In genomic region chr10:70698014-70698413, GRCm38 (mm10) we compare ENCODE assay signal across 29 mouse cellular contexts. TPM values are rescaled to one million over a fixed set of nuclear protein-coding genes. Genes with fewer than 3 reads are reported as not detected.
DNase-seq lines count a peak whose midpoint lies in the region; ATAC-seq and TF ChIP-seq lines count a peak whose summit lies in the region.
"Had no signal": no experiment of that assay in that cellular context is flagged by ENCODE, and none has a peak within 500 bp of the region (broad histone marks: within the 10 kb centered on the region; RNA-seq: fewer than 3 reads in every experiment).

No protein-coding gene starts in this region.

- peak overlapping the region; percentile 97 for H3K27ac ChIP-seq in kidney, adult 2 months (ENCODE audit: insufficient read depth, low read depth, low read length)
- H3K27ac ChIP-seq in kidney, postnatal 0 days = peak overlapping the region; percentile 63; the same call in 1 of the 2 replicates
- no peak overlapping the region for H3K27ac ChIP-seq in forebrain, embryonic 15.5 days (replicated peaks)
- H3K27ac ChIP-seq: embryonic facial prominence, embryonic 13.5 days; forebrain, embryonic 10.5 days; hindbrain, embryonic 13.5 days; liver, embryonic 15.5 days; midbrain, embryonic 13.5 days; neural tube, embryonic 13.5 days had no signal

- ATAC-seq in kidney, postnatal 0 days (replicated peaks; ENCODE audit: low FRiP score, low read depth) = peak; percentile 40; the same call in 1 of the 2 replicates
- ATAC-seq in forebrain, embryonic 15.5 days (replicated peaks) = no peak
- ATAC-seq: forebrain, embryonic 16.5 days; intestine, embryonic 16.5 days; midbrain, embryonic 13.5 days had no signal

- H3K9ac ChIP-seq in kidney, postnatal 0 days (ENCODE audit: low read depth, low read length) = no peak overlapping the region
- H3K9ac ChIP-seq in forebrain, embryonic 15.5 days (replicated peaks) = no peak overlapping the region
- H3K9ac ChIP-seq: embryonic facial prominence, embryonic 13.5 days; hindbrain, embryonic 13.5 days; liver, embryonic 15.5 days; lung, embryonic 14.5 days; midbrain, embryonic 13.5 days; neural tube, embryonic 13.5 days had no signal

- no peak overlapping the region for H3K4me2 ChIP-seq in kidney, postnatal 0 days (ENCODE audit: low read length)
- H3K4me2 ChIP-seq in forebrain, embryonic 15.5 days (replicated peaks) = no peak overlapping the region
- H3K4me2 ChIP-seq: embryonic facial prominence, embryonic 13.5 days; heart, embryonic 11.5 days; hindbrain, embryonic 13.5 days; liver, embryonic 15.5 days; lung, embryonic 14.5 days; midbrain, embryonic 13.5 days; neural tube, embryonic 13.5 days had no signal

- H3K4me1 ChIP-seq in kidney, adult 2 months (ENCODE audit: control insufficient read depth, insufficient read depth, low read length) = peaks cover 21% of the 10 kb centered on the region; the same call in 1 of the 2 replicates
- peaks cover 4% of the 10 kb centered on the region; the same call in 1 of the 2 replicates for H3K4me1 ChIP-seq in kidney, postnatal 0 days (replicated peaks; ENCODE audit: insufficient read depth, low read length)
- no peaks in the 10 kb centered on the region for H3K4me1 ChIP-seq in forebrain, embryonic 15.5 days
- H3K4me1 ChIP-seq: embryonic facial prominence, embryonic 13.5 days; forebrain, embryonic 10.5 days; liver, embryonic 15.5 days; megakaryocyte, embryonic 14.5 days; midbrain, embryonic 13.5 days; neural tube, embryonic 13.5 days had no signal

- TF ChIP-seq CTCF in kidney, adult 2 months (conservative IDR thresholded peaks at IDR 0.05; ENCODE audit: insufficient read depth, insufficient read length, low read depth, low read length) = no peak
- no peak for TF ChIP-seq CTCF in kidney, postnatal 0 days (IDR thresholded peaks at IDR 0.05; ENCODE audit: low read depth)

- no peak for TF ChIP-seq POLR2A in kidney, adult 2 months (IDR thresholded peaks at IDR 0.05; ENCODE audit: low read depth, low read length)

- DNase-seq in R1 (ENCODE audit: low read depth, low spot score) = peak; percentile 26
- DNase-seq in kidney, adult 2 months = peak; percentile 74
- peak; percentile 19 for DNase-seq in kidney, postnatal 0 days (ENCODE audit: low spot score)
- DNase-seq in retina, postnatal 1 day = no peak
- no peak for DNase-seq in embryo, embryonic 11 days
- DNase-seq: adrenal gland, postnatal 14 days; B cell, adult 2 months; cerebellum, adult 11 months; cerebellum, adult 9-10 months; cerebellum, postnatal 36 days; gastrocnemius, postnatal 14 days; heart, postnatal 4 days; liver; lung, embryonic 14.5 days; lung, postnatal 36 days; thymus, postnatal 4 days had no signal

- no peak overlapping the region for H3K4me3 ChIP-seq in kidney, adult 2 months (ENCODE audit: insufficient read depth, low read depth, low read length)
- H3K4me3 ChIP-seq in kidney, postnatal 0 days (replicated peaks; ENCODE audit: low read depth, low read length) = no peak overlapping the region
- no peak overlapping the region for H3K4me3 ChIP-seq in forebrain, embryonic 15.5 days
- H3K4me3 ChIP-seq: embryonic facial prominence, embryonic 13.5 days; forebrain, embryonic 10.5 days; hindbrain, embryonic 13.5 days; liver, embryonic 15.5 days; megakaryocyte, embryonic 14.5 days; midbrain, embryonic 13.5 days; neural tube, embryonic 13.5 days had no signal

- no peaks in the 10 kb centered on the region for H3K36me3 ChIP-seq in kidney, adult 2 months (ENCODE audit: control insufficient read depth, insufficient read depth, low read length)
- H3K36me3 ChIP-seq in kidney, postnatal 0 days (ENCODE audit: insufficient read depth, low read length) = no peaks in the 10 kb centered on the region
- no peaks in the 10 kb centered on the region for H3K36me3 ChIP-seq in forebrain, embryonic 15.5 days
- H3K36me3 ChIP-seq: embryonic facial prominence, embryonic 13.5 days; forebrain, embryonic 10.5 days; G1E; hindbrain, embryonic 13.5 days; liver, embryonic 15.5 days; midbrain, embryonic 13.5 days; neural tube, embryonic 13.5 days had no signal

- WGBS in kidney, adult 2 months = 33% methylated on average over 3 of the region's 3 CpGs
- WGBS in kidney, postnatal 0 days = 70% methylated on average over 3 of the region's 3 CpGs
- WGBS in forebrain, embryonic 15.5 days = 97% methylated on average over 3 of the region's 3 CpGs

- H3K9me3 ChIP-seq in kidney, postnatal 0 days (replicated peaks; ENCODE audit: low read length) = no peaks in the 10 kb centered on the region
- no peaks in the 10 kb centered on the region for H3K9me3 ChIP-seq in forebrain, embryonic 15.5 days
- H3K9me3 ChIP-seq: embryonic facial prominence, embryonic 13.5 days; forebrain, embryonic 10.5 days; hindbrain, embryonic 13.5 days; midbrain, embryonic 13.5 days; neural tube, embryonic 13.5 days had no signal

- no peaks in the 10 kb centered on the region for H3K27me3 ChIP-seq in kidney, adult 2 months (replicated peaks; ENCODE audit: control insufficient read depth, insufficient read depth, low read length)
- H3K27me3 ChIP-seq in kidney, postnatal 0 days (ENCODE audit: insufficient read depth, low read length) = no peaks in the 10 kb centered on the region
- H3K27me3 ChIP-seq in forebrain, embryonic 15.5 days = no peaks in the 10 kb centered on the region
- H3K27me3 ChIP-seq: embryonic facial prominence, embryonic 13.5 days; hindbrain, embryonic 13.5 days; liver, embryonic 15.5 days; megakaryocyte, embryonic 14.5 days; midbrain, embryonic 13.5 days; neural tube, embryonic 13.5 days had no signal

RNA-seq across cellular contexts. Expression of gene Phyhipl, which starts 42.2 kb away (rescaled TPM):
- polyA plus RNA-seq in kidney, adult 2 months (2012; rRNA removed) = 71.8 and 75.4 TPM in 2 replicates
- 35.0 and 35.3 TPM in 2 replicates for polyA plus RNA-seq in kidney, postnatal 0 days (2015; fragmentation: Nextera tagmentation; extraction: Ambion mirVana)
- 114 and 132 TPM in 2 replicates for polyA plus RNA-seq in forebrain, embryonic 15.5 days (2015; fragmentation: Nextera tagmentation; extraction: Ambion mirVana)
- polyA plus RNA-seq: G1E; small intestine, adult 2 months had no signal

Comparison
In these comparisons a context has a peak if more than half of its experiments do, and no peak if none do; other contexts are left out.
1. DNase-seq: peak in R1 (single experiment), kidney, adult 2 months (single experiment) and kidney, postnatal 0 days (single experiment); none in retina, postnatal 1 day (single experiment) and embryo, embryonic 11 days (single experiment).